Mouse (Mus musculus) testis, adult 2 months (tissue): ENCODE results near the gene Paqr6. TPM values are rescaled to one million over a fixed set of nuclear protein-coding genes. Genes with fewer than 3 reads are reported as not detected.
"Not testable (repeated sequence)": the region's sequence is repeated elsewhere in the genome, so short reads cannot be mapped to it uniquely, and the experiment has no call there.

ENCODE experiments used
- H3K27ac ChIP-seq: fragments of 200-500 bp; 2 replicates; pipeline ENCODE4 v1.5.1; 2012; ENCODE audit warnings: low read depth, low read length; ENCODE audit not compliant: control insufficient read depth, insufficient read depth
- H3K27me3 ChIP-seq: fragments of 200-500 bp; 2 replicates; pipeline ENCODE4 v1.6.1; 2012; ENCODE audit warnings: mild to moderate bottlenecking, low read length, moderate library complexity; ENCODE audit not compliant: control insufficient read depth, insufficient read depth
- H3K36me3 ChIP-seq: fragments of 200-500 bp; 2 replicates; pipeline ENCODE4 v1.6.1; 2012; ENCODE audit warnings: mild to moderate bottlenecking, low read length; ENCODE audit not compliant: control insufficient read depth, insufficient read depth
- H3K4me1 ChIP-seq: fragments of 200-500 bp; 2 replicates; pipeline ENCODE4 v1.6.1; 2012; ENCODE audit warnings: low read length; ENCODE audit not compliant: control insufficient read depth, insufficient read depth
- H3K4me3 ChIP-seq: fragments of 200-500 bp; 2 replicates; pipeline ENCODE4 v1.5.1; 2012; ENCODE audit warnings: low read depth, mild to moderate bottlenecking, low read length, moderate library complexity, mixed read lengths; ENCODE audit not compliant: control insufficient read depth
- CTCF ChIP-seq: fragments of 200-500 bp; IDR thresholded peaks from 2 replicates; pipeline ENCODE4 v1.5.1; 2012; ENCODE audit warnings: low read depth, mild to moderate bottlenecking, inconsistent platforms, low read length, moderate library complexity; ENCODE audit not compliant: control insufficient read depth, insufficient read depth, insufficient replicate concordance
- POLR2A ChIP-seq: fragments of 200-500 bp; IDR thresholded peaks from 2 replicates; pipeline ENCODE4 v1.6.1; 2012; ENCODE audit warnings: low read depth, mild to moderate bottlenecking, inconsistent platforms, low read length, moderate library complexity; ENCODE audit not compliant: control insufficient read depth
- polyA plus RNA-seq: library from polyadenylated mRNA; depleted of rRNA; stranded (reverse); fragments of >200 nt; gene quantifications from 2 replicates; pipeline ENCODE4 v1.2.3, GENCODE M21; 2012

The Paqr6 gene
- polyA plus RNA-seq, 1 experiment = 6.4 TPM

- H3K4me1 ChIP-seq, H3K4me3 ChIP-seq, H3K36me3 ChIP-seq, H3K27ac ChIP-seq, H3K27me3 ChIP-seq: not testable (repeated sequence)
Measured at GRCm38 (mm10) chr3:88375750-88376626, 11.6 kb downstream of the Paqr6 start.

GRCm38 (mm10) chr3:88376644-88377043 lies 12.3 kb downstream of the Paqr6 start:
- H3K4me3 ChIP-seq, H3K27me3 ChIP-seq, H3K36me3 ChIP-seq, H3K27ac ChIP-seq, H3K4me1 ChIP-seq: not testable (repeated sequence)

DNA sequence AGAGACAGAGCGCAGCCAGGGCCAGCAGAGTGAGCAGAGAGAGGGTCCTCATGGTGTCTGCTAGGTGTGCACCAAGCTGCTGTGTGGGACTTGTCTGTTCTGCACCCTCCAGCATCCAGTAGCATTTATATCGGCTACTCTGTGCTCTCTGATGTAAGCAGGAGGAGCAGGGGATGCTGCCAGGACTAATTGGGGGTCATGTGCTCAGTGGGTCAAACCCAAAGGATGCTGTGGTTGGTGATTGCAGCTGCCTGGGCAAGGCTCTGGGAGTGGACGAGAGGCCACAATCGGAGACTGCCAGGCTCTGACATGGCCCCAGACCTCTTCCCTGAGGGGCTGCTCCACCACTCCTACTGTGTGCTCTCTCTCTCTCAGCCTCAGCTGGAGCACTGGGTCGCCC lies 14.2 kb downstream of the Paqr6 start, which contains the start of gene Bglap2:
Gene Bglap2 (minus strand): TSS at position 101 of the 400 bp plus-strand sequence.
- H3K27ac ChIP-seq, H3K4me1 ChIP-seq, H3K4me3 ChIP-seq, H3K36me3 ChIP-seq, H3K27me3 ChIP-seq: not testable (repeated sequence)

GRCm38 (mm10) chr3:88381389-88382315 lies 17.3 kb downstream of the Paqr6 start:
- H3K4me1 ChIP-seq, H3K27me3 ChIP-seq, H3K36me3 ChIP-seq, H3K4me3 ChIP-seq, H3K27ac ChIP-seq: not testable (repeated sequence)

DNA sequence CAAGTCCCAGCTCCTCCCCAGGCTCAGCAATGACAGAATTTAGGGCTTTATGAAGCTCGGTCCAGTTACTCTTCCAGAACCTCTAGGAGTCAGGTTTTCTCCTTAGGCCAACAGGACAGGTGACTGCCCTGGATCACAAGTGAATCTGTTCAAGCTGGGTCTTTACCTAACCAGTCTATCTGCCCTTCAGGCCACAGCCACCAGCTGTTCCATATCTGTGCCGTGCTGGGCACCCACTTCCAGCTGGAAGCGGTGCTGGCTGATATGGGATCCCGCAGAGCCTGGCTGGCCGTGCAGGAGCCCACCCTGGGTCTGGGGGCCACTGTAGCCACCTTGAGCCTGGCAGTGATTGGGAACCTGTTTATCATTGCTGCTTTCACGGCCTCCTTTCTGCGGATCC lies 18.0 kb downstream of the Paqr6 start:
- H3K36me3 ChIP-seq, H3K27ac ChIP-seq, H3K27me3 ChIP-seq, H3K4me1 ChIP-seq, H3K4me3 ChIP-seq: not testable (repeated sequence)

DNA sequence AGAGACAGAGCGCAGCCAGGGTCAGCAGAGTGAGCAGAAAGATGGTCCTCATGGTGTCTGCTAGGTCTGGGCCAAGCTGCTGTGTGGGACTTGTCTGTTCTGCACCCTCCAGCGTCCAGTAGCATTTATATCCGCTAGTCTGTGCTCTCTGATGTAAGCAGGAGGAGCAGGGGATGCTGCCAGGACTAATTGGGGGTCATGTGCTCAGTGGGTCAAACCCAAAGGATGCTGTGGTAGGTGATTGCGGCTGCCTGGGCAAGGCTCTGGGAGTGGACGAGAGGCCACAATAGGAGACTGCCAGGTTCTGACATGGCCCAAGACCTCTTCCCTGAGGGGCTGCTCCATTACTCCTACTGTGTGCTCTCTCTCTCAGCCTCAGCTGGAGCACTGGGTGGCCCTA lies 20.0 kb downstream of the Paqr6 start, which contains the start of gene Bglap:
Gene Bglap (minus strand): TSS at position 101 of the 400 bp plus-strand sequence.
- TF ChIP-seq POLR2A (no peak), CTCF (no peak)
- H3K27me3 ChIP-seq = no peaks in the 10 kb centered on the region
- no peaks in the 10 kb centered on the region for H3K36me3 ChIP-seq
- no peaks in the 10 kb centered on the region; the same call in 1 of the 2 replicates for H3K4me1 ChIP-seq
- H3K27ac ChIP-seq = no peak within 1 kb of the TSS
- H3K4me3 ChIP-seq = no peak within 1 kb of the TSS

GRCm38 (mm10) chr3:88393776-88394375 lies 29.5 kb downstream of the Paqr6 start:
- Histone ChIP-seq H3K4me3 (no peak overlapping the region), H3K27me3 (no peaks in the 10 kb centered on the region), H3K27ac (no peak overlapping the region), H3K4me1 (no peaks in the 10 kb centered on the region), H3K36me3 (peaks cover 1% of the 10 kb centered on the region; the same call in 1 of the 2 replicates)
- TF ChIP-seq CTCF (no peak), POLR2A (no peak)

DNA sequence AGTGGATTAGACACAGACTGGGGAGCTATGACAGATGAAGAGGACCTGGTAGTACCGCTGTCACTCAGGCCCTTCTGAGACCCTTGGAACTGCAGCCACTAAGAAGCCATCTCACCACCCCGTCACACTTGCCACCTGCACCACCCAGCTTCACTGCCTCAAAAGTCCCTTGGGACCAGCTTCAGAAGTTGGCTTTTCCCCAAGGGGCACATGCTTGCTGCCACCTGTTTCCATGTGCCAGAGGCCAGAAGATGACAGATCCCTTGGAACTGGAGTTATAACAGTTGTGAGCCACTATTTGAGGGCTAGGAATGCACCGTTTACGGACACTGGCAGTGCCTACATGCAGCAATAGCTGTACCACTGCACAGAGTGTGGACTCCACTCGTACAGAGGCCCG lies 30.9 kb downstream of the Paqr6 start:
- no peak overlapping the region for H3K27ac ChIP-seq
- H3K4me3 ChIP-seq = no peak overlapping the region
- H3K4me1 ChIP-seq = no peaks in the 10 kb centered on the region
- no peaks in the 10 kb centered on the region for H3K27me3 ChIP-seq
- H3K36me3 ChIP-seq = peaks cover 1% of the 10 kb centered on the region; the same call in 1 of the 2 replicates
- no peak for TF ChIP-seq CTCF
- no peak for TF ChIP-seq POLR2A
